Mouse (Mus musculus): ENCODE measurements around the gene Mrps35. TPM values are rescaled to one million over a fixed set of nuclear protein-coding genes. Genes with fewer than 3 reads are reported as not detected.

Mrps35 gene
- polyA plus RNA-seq, 1 experiment from 2014 or later: 110 TPM

- Histone ChIP-seq H3K27me3 (replicated peaks) (no peaks in the 10 kb centered on the region), H3K27ac (ENCODE audit: poor library complexity, severe bottlenecking) (no peak overlapping the region), H3K4me3 (no peak overlapping the region), H3K4me2 (no peak overlapping the region), H3K9ac (no peak overlapping the region), H3K36me3 (peaks cover 73% of the 10 kb centered on the region), H3K4me1 (replicated peaks) (peaks cover 6% of the 10 kb centered on the region; the same call in 1 of the 2 replicates), H3K9me3 (replicated peaks) (no peaks in the 10 kb centered on the region)
- WGBS: 74% methylated on average over 6 of the region's 6 CpGs
- ATAC-seq (ENCODE audit: insufficient number of reproducible peaks, low FRiP score): no peak
Observed at GRCm38 (mm10) chr6:147011555-147011954, 31.0 kb upstream of the Mrps35 start.

DNA sequence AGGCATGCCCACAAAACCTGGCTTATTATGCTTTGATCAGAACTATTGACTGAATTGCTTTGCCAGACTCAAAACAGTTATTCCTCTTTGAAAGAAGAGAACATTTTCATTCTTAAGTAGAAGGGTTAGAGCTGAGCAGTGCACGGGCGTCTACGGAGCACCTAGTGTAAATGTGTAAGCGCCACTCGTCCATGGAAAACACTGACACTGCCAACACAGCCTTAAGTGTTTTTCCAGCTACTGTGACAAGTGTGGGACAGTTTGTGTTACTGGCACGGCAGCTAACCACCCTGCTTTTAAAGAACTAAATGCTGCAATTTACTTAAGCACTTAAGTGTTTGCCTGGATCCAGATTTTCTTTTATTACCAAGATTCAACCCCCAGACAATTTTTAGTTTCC lies 30.6 kb upstream of the Mrps35 start:
- H3K27me3 ChIP-seq (replicated peaks): no peaks in the 10 kb centered on the region
- no peak overlapping the region for H3K4me3 ChIP-seq
- H3K27ac ChIP-seq (ENCODE audit: poor library complexity, severe bottlenecking): no peak overlapping the region
- H3K9me3 ChIP-seq (replicated peaks): no peaks in the 10 kb centered on the region
- no peak overlapping the region for H3K9ac ChIP-seq
- no peak overlapping the region for H3K4me2 ChIP-seq
- 76% methylated on average over 6 of the region's 6 CpGs for WGBS
- no peak for ATAC-seq (ENCODE audit: insufficient number of reproducible peaks, low FRiP score)
- H3K4me1 ChIP-seq (replicated peaks): peaks cover 6% of the 10 kb centered on the region; the same call in 1 of the 2 replicates
- H3K36me3 ChIP-seq: peaks cover 73% of the 10 kb centered on the region

DNA sequence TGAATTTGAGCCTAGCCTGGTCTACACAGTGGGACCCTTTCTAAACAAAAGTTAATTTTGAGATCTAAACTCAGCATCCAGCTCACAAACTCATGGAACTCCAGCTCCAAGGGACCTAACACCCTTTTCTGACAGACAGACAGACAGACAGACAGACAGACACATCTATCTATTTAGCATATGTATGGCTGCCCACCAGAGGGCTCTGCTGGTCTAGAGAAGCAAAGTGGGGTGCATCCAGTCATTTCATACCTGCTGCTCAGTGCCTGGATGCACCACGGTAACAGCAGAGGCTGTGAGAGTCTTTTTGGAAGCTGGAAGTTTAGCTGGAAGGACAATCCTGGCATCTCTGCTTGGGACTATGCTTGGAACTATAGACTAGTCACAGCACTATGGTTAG lies 29.0 kb upstream of the Mrps35 start:
- no peak for ATAC-seq (ENCODE audit: insufficient number of reproducible peaks, low FRiP score)
- Histone ChIP-seq H3K9ac (no peak overlapping the region), H3K27ac (ENCODE audit: poor library complexity, severe bottlenecking) (no peak overlapping the region), H3K4me2 (no peak overlapping the region), H3K36me3 (peaks cover 76% of the 10 kb centered on the region), H3K9me3 (replicated peaks) (no peaks in the 10 kb centered on the region), H3K27me3 (replicated peaks) (no peaks in the 10 kb centered on the region), H3K4me1 (replicated peaks) (peaks cover 6% of the 10 kb centered on the region; the same call in 1 of the 2 replicates), H3K4me3 (no peak overlapping the region)
- 84% methylated on average over 1 of the region's 1 CpGs for WGBS

DNA sequence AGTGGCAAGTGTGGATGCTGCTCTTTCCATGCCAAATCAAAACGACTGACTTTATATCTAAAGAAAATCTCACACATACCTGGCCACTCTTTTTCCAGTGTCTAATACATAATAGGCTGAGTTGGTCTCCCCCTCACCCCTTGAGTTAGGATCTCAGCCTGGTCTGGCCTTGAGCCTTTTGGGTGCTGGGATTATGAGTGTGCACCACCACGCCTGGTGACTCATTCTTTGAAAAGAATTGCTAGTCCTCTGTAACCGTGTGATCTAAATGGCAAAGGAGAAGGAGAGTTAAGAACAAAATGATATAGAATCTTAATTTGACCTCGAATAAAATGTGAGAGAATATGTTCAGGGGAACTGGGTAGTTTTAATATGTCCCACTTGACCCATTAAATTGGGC lies 24.7 kb upstream of the Mrps35 start:
- peaks cover 84% of the 10 kb centered on the region for H3K36me3 ChIP-seq
- WGBS: 81% methylated on average over 4 of the region's 4 CpGs

DNA sequence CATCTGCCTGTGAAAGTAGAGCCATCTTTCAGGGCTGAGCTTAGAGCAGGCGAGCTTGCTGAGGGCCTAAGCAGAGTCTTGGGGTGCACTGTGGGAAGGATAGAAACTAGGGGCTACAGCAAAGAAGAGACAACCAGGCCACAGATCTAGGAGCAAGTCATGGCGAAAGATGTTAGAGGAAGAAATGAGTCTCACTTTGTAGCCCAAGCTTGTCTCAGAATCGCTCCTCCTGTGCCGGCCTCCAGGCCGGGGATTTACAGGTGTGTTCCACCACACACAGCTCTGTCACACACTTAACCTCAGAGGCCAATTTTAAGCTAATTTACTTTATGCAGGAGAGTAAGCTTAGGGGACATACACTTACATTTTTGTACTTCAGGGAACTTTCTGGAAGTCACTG lies 24.2 kb upstream of the Mrps35 start:
- WGBS: 88% methylated on average over 5 of the region's 5 CpGs
- no peaks in the 10 kb centered on the region for H3K9me3 ChIP-seq (replicated peaks)
- peaks cover 83% of the 10 kb centered on the region for H3K36me3 ChIP-seq
- H3K4me2 ChIP-seq: no peak overlapping the region
- no peak overlapping the region for H3K4me3 ChIP-seq
- no peak overlapping the region for H3K27ac ChIP-seq (ENCODE audit: poor library complexity, severe bottlenecking)
- ATAC-seq (ENCODE audit: insufficient number of reproducible peaks, low FRiP score): no peak
- H3K4me1 ChIP-seq (replicated peaks): peaks cover 5% of the 10 kb centered on the region; the same call in 1 of the 2 replicates
- H3K27me3 ChIP-seq (replicated peaks): no peaks in the 10 kb centered on the region
- H3K9ac ChIP-seq: no peak overlapping the region

More for the DNA sequence above, 24.7 kb upstream of the Mrps35 start:
- Histone ChIP-seq H3K9ac (no peak overlapping the region), H3K4me1 (replicated peaks) (peaks cover 5% of the 10 kb centered on the region; the same call in 1 of the 2 replicates), H3K27ac (ENCODE audit: poor library complexity, severe bottlenecking) (no peak overlapping the region), H3K27me3 (replicated peaks) (no peaks in the 10 kb centered on the region), H3K9me3 (replicated peaks) (no peaks in the 10 kb centered on the region), H3K4me2 (no peak overlapping the region), H3K4me3 (no peak overlapping the region)
- no peak for ATAC-seq (ENCODE audit: insufficient number of reproducible peaks, low FRiP score)

GRCm38 (mm10) chr6:147021181-147021580 lies 21.4 kb upstream of the Mrps35 start:
- no peak overlapping the region for H3K9ac ChIP-seq
- H3K36me3 ChIP-seq: peaks cover 81% of the 10 kb centered on the region
- H3K9me3 ChIP-seq (replicated peaks): no peaks in the 10 kb centered on the region
- H3K4me1 ChIP-seq (replicated peaks): peaks cover 5% of the 10 kb centered on the region; the same call in 1 of the 2 replicates
- no peaks in the 10 kb centered on the region for H3K27me3 ChIP-seq (replicated peaks)
- no peak overlapping the region for H3K27ac ChIP-seq (ENCODE audit: poor library complexity, severe bottlenecking)
- no peak for ATAC-seq (ENCODE audit: insufficient number of reproducible peaks, low FRiP score)
- H3K4me2 ChIP-seq: no peak overlapping the region
- WGBS: 90% methylated on average over 5 of the region's 5 CpGs
- no peak overlapping the region for H3K4me3 ChIP-seq

- Histone ChIP-seq H3K4me1 (replicated peaks) (peaks cover 5% of the 10 kb centered on the region; the same call in 1 of the 2 replicates), H3K4me2 (no peak overlapping the region), H3K27me3 (replicated peaks) (no peaks in the 10 kb centered on the region), H3K27ac (ENCODE audit: poor library complexity, severe bottlenecking) (no peak overlapping the region), H3K9ac (no peak overlapping the region), H3K4me3 (no peak overlapping the region), H3K9me3 (replicated peaks) (no peaks in the 10 kb centered on the region), H3K36me3 (peaks cover 80% of the 10 kb centered on the region)
- WGBS: 80% methylated on average over 16 of the region's 16 CpGs
- ATAC-seq (ENCODE audit: insufficient number of reproducible peaks, low FRiP score): no peak
Observed at GRCm38 (mm10) chr6:147022375-147023132, 20.0 kb upstream of the Mrps35 start.

- H3K9me3 ChIP-seq (replicated peaks): no peaks in the 10 kb centered on the region
- no peak overlapping the region for H3K4me3 ChIP-seq
- H3K36me3 ChIP-seq: peaks cover 79% of the 10 kb centered on the region
- H3K27ac ChIP-seq (ENCODE audit: poor library complexity, severe bottlenecking): no peak overlapping the region
- peaks cover 5% of the 10 kb centered on the region; the same call in 1 of the 2 replicates for H3K4me1 ChIP-seq (replicated peaks)
- no peak overlapping the region for H3K4me2 ChIP-seq
- no peak overlapping the region for H3K9ac ChIP-seq
- ATAC-seq (ENCODE audit: insufficient number of reproducible peaks, low FRiP score): no peak
- no peaks in the 10 kb centered on the region for H3K27me3 ChIP-seq (replicated peaks)
- 92% methylated on average over 2 of the region's 2 CpGs for WGBS
Observed at GRCm38 (mm10) chr6:147023133-147023395, 19.5 kb upstream of the Mrps35 start.

DNA sequence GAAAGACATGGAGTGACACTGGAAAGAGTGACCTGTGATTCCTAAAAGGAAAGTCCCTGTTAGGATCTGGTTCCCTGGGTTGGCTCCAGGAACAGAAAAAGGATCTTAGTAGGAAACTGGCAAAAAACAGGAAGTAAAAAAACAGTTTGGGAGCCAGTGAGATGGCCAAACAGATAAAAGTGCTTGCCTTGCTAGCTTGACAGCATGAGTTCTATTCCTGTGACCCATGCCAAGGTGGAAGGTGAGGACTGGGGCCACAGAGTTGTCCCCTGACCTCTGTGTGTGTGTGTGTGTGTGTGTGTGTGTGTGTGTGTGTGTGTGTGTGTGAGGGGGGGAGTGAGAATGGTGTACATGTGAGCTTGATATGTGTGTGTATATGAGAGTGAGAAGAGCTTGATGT lies 19.0 kb upstream of the Mrps35 start:
- no peak overlapping the region for H3K4me3 ChIP-seq
- H3K27me3 ChIP-seq (replicated peaks): no peaks in the 10 kb centered on the region
- ATAC-seq (ENCODE audit: insufficient number of reproducible peaks, low FRiP score): no peak
- no peak overlapping the region for H3K27ac ChIP-seq (ENCODE audit: poor library complexity, severe bottlenecking)
- no peaks in the 10 kb centered on the region for H3K9me3 ChIP-seq (replicated peaks)
- no peak overlapping the region for H3K9ac ChIP-seq
- H3K4me1 ChIP-seq (replicated peaks): peaks cover 5% of the 10 kb centered on the region; the same call in 1 of the 2 replicates
- peaks cover 80% of the 10 kb centered on the region for H3K36me3 ChIP-seq
- no peak overlapping the region for H3K4me2 ChIP-seq

DNA sequence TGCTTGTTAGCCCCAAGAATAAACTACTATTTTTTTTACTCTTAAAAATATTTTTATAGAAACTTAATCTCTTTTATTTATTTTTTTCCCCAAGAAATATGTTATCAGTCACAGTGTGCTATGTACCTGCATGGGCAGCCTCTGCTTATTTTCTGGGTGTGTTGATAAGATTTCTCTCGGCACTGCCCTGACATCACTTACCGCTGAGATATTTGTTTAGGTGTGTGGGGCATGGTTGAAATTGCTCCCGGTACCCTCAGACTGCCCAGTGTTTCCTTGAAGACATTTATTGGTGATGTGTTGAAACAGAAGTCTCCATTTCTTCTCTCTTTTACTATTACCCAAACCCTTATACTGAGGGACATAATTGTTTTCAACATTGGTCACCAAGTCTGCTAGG lies 17.8 kb upstream of the Mrps35 start:
- peaks cover 5% of the 10 kb centered on the region; the same call in 1 of the 2 replicates for H3K4me1 ChIP-seq (replicated peaks)
- H3K9me3 ChIP-seq (replicated peaks): no peaks in the 10 kb centered on the region
- no peak overlapping the region for H3K9ac ChIP-seq
- WGBS: 62% methylated on average over 3 of the region's 3 CpGs
- peaks cover 81% of the 10 kb centered on the region for H3K36me3 ChIP-seq
- H3K4me2 ChIP-seq: no peak overlapping the region
- ATAC-seq (ENCODE audit: insufficient number of reproducible peaks, low FRiP score): no peak
- no peak overlapping the region for H3K27ac ChIP-seq (ENCODE audit: poor library complexity, severe bottlenecking)
- H3K27me3 ChIP-seq (replicated peaks): no peaks in the 10 kb centered on the region
- no peak overlapping the region for H3K4me3 ChIP-seq

DNA sequence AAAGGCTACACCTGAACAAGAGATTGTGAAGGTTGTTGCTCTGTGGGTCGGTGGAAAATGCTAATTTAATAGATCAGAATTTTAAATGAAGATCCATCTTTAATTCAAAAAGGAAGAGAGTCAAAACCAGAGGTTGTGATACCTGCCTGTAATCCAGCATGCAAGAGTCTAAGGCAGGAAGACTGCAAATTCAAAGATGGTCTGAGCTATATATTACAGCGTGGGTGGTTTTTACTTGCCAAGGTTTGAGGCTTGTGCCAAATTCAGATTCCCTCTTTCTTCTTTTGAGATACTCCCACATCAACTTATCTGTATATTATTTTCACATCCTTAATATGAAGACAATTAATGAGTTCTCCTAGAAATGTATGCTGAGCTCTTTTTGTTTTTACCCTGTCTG lies 14.2 kb upstream of the Mrps35 start:
- Histone ChIP-seq H3K27me3 (replicated peaks) (no peaks in the 10 kb centered on the region), H3K9ac (no peak overlapping the region), H3K9me3 (replicated peaks) (no peaks in the 10 kb centered on the region), H3K4me3 (no peak overlapping the region), H3K36me3 (peaks cover 80% of the 10 kb centered on the region), H3K4me2 (no peak overlapping the region), H3K4me1 (replicated peaks) (0 out of 2 replicates have a peak, but pooled peaks cover 5% of the 10 kb centered on the region), H3K27ac (ENCODE audit: poor library complexity, severe bottlenecking) (no peak overlapping the region)
- ATAC-seq (ENCODE audit: insufficient number of reproducible peaks, low FRiP score): no peak
- 79% methylated on average over 2 of the region's 2 CpGs for WGBS

- H3K4me3 ChIP-seq: no peak overlapping the region
- H3K27me3 ChIP-seq (replicated peaks): no peaks in the 10 kb centered on the region
- H3K4me2 ChIP-seq: no peak overlapping the region
- ATAC-seq (ENCODE audit: insufficient number of reproducible peaks, low FRiP score): no peak
- H3K4me1 ChIP-seq (replicated peaks): 0 out of 2 replicates have a peak, but pooled peaks cover 5% of the 10 kb centered on the region
- H3K9me3 ChIP-seq (replicated peaks): no peaks in the 10 kb centered on the region
- peaks cover 73% of the 10 kb centered on the region for H3K36me3 ChIP-seq
- no peak overlapping the region for H3K9ac ChIP-seq
- H3K27ac ChIP-seq (ENCODE audit: poor library complexity, severe bottlenecking): no peak overlapping the region
- WGBS: 72% methylated on average over 9 of the region's 9 CpGs
Observed at GRCm38 (mm10) chr6:147029591-147029990, 13.0 kb upstream of the Mrps35 start.

Measured in heart, embryonic 12.5 days (tissue).